Mouse (Mus musculus) splenic B cell, adult 2 months (primary cell): ENCODE data around the gene Ak4.
A peak's percentile ranks its signal among the peaks of the same experiment; 100 is the strongest.

Experiments used
- DNase-seq: peaks from one replicate; pipeline ENCODE4 v3.0.0-alpha.2; 2011; ENCODE audit warnings: low read depth, low spot score
- H3K27me3 ChIP-seq: 2 replicates; pipeline ENCODE4 v1.6.1; 2012; ENCODE audit warnings: mild to moderate bottlenecking, low read length, moderate library complexity, mixed read lengths; ENCODE audit not compliant: control insufficient read depth, poor library complexity, insufficient read depth, severe bottlenecking
- H3K36me3 ChIP-seq: 2 replicates; pipeline ENCODE4 v1.6.1; 2012; ENCODE audit warnings: mild to moderate bottlenecking, low read length, moderate library complexity, mixed read lengths; ENCODE audit not compliant: control insufficient read depth, poor library complexity, insufficient read depth, severe bottlenecking

Gene Ak4

GRCm38 (mm10) chr4:101460114-101460513, 41.0 kb downstream of the Ak4 start:
- H3K27me3 ChIP-seq, result no peaks in the 10 kb centered on the region
- no peaks in the 10 kb centered on the region for H3K36me3 ChIP-seq
- DNase-seq, result no peak

DNA sequence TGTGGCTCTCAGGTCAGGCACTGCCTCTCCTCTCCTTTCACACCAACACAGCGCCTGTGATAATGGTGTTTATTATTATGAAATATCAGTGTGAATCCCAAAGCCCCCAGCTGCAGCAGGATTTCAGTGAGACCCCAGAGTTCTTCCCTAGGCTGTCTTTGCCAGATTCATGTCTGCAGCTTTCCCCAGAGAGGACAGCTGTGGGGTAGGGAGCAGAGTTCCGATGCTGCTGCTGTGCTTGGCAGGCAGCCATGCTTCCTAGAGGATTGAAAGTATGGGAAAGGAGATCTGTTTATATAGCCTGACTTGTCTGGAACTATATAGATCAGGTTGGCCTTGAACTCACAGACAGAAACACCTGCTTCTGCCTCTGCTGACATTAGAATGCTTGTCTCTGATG, 43.0 kb downstream of the Ak4 start:
- no peak for DNase-seq
- H3K36me3 ChIP-seq, result no peaks in the 10 kb centered on the region
- H3K27me3 ChIP-seq, result no peaks in the 10 kb centered on the region

DNA sequence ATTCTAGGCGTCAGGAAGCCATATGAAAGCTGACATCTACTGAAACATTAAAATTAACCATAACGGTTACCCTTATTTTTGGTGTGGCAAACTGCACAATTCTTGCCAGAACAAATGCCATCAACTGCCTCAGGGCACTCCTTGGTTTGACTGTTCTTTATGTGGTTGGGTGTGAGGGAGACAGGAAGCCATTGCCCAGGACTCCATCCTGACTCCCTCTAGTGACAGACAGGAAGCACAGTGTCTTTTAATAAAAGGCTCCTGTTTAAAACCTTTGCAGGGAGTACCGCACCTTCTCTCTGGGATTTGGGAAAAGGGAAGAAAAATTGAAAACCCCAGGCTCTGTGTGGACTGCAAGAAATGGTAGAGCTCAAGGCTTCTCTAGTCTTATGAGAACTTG, 47.2 kb downstream of the Ak4 start:
- DNase-seq, result no peak
- Histone ChIP-seq H3K36me3 (no peaks in the 10 kb centered on the region), H3K27me3 (no peaks in the 10 kb centered on the region)

- H3K27me3 ChIP-seq, result no peaks in the 10 kb centered on the region
- no peaks in the 10 kb centered on the region for H3K36me3 ChIP-seq
- no peak for DNase-seq
These were observed 50.2 kb downstream of the Ak4 start for GRCm38 (mm10) chr4:101469242-101469641.

DNA sequence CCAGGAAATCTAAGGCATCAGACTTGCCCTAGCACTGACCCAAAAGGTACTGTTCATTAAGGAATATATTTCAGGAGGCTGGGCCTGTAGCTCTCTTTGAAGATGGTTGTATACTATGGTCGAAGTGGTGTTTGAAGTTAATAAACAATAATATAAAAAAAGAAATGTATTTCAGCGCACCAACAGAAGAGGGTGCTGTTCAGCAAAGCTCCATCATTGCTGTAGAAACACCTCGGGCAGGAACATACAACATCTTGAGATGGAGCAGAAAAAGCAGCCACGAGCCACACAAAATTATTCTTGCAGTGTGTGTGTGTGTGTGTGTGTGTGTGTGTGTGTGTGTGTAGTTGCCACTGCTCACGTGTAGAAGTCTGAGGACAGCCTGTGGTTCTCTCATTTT, 51.5 kb downstream of the Ak4 start:
- DNase-seq, result peak; percentile 19
- H3K27me3 ChIP-seq, result no peaks in the 10 kb centered on the region
- H3K36me3 ChIP-seq, result no peaks in the 10 kb centered on the region

GRCm38 (mm10) chr4:101472767-101473166, 53.7 kb downstream of the Ak4 start:
- Histone ChIP-seq H3K27me3 (no peaks in the 10 kb centered on the region), H3K36me3 (no peaks in the 10 kb centered on the region)
- no peak for DNase-seq

- no peaks in the 10 kb centered on the region for H3K36me3 ChIP-seq
- no peaks in the 10 kb centered on the region for H3K27me3 ChIP-seq
- DNase-seq, result no peak
These were observed 71.3 kb downstream of the Ak4 start for GRCm38 (mm10) chr4:101490320-101490917.

GRCm38 (mm10) chr4:101491704-101492103, 72.6 kb downstream of the Ak4 start:
- no peak for DNase-seq

DNA sequence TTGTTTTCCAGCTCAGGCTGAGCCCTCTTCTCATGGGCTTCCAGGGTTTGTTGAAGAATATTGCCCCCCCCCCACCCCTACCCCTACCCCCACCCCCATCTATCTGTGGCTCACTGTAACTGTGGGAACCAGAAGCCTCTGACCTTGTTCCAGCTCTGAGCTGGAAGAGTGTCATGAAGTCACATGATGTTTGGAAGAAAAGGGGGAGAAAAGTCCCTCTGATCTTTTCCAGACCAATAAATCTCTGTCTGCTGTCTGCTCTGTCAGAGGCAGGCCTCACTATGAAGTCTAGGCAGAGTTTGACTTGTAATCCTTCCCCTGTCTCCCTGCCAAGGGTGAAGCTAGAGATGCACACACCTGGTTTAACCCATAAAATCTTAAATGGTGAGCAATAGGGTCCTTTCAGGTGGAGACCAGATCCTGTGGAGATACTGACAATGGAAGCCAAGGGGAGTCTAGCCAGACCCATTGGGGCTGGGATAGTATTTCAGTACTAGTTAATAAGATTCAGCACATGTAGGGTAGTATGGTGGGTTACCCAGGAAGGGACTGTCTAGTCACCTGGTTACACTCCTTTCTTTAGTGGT, 74.6 kb downstream of the Ak4 start:
- Histone ChIP-seq H3K27me3 (peaks cover 3% of the 10 kb centered on the region; the same call in 1 of the 2 replicates), H3K36me3 (no peaks in the 10 kb centered on the region)
- DNase-seq, result no peak

More at GRCm38 (mm10) chr4:101491704-101492103, 72.6 kb downstream of the Ak4 start:
- Histone ChIP-seq H3K36me3 (no peaks in the 10 kb centered on the region), H3K27me3 (peaks cover 3% of the 10 kb centered on the region; the same call in 1 of the 2 replicates)

GRCm38 (mm10) chr4:101496188-101496533, 77.1 kb downstream of the Ak4 start:
- DNase-seq, result no peak
- no peaks in the 10 kb centered on the region for H3K36me3 ChIP-seq
- H3K27me3 ChIP-seq, result peaks cover 3% of the 10 kb centered on the region; the same call in 1 of the 2 replicates

DNA sequence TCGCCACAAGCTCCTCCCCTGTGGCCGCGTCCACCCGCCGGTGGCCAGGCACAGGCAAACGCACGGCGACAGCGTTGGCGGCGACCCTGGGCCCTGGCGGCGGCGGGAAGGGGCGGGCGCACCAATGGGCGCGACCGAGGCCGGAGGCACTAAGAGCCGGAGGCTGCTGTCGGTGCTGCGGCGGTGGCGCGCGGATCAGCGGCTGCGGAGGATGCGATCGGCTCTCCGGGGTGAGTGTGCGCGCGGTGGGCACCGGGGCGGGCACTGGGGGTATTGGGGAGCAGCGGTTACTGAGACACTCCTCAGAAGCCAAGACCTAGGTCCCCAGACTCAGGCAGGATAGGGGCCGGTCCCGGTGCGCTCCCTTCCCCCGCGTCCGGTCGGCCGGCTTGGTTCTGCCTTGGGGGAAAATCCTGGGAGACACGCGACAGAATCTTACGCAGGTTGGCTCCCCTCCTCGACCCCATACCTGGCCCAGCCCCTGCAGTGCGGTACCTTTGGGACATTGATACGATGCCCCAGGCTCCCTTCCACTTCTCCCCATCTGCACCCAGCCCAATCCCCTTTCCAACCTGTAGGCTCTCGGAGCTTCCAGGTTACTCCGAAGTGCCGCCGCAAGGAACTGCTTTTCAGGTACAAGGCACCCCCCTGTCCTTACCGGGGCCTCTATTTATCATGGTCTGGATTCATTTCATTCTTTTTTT, 77.6 kb downstream of the Ak4 start, which contains the start of gene Dnajc6:
TSS of gene Dnajc6 (plus strand) at position 115 of the 704 bp plus-strand sequence.
- Histone ChIP-seq H3K27me3 (peaks cover 3% of the 10 kb centered on the region; the same call in 1 of the 2 replicates), H3K36me3 (no peaks in the 10 kb centered on the region)
- DNase-seq, result no peak

DNA sequence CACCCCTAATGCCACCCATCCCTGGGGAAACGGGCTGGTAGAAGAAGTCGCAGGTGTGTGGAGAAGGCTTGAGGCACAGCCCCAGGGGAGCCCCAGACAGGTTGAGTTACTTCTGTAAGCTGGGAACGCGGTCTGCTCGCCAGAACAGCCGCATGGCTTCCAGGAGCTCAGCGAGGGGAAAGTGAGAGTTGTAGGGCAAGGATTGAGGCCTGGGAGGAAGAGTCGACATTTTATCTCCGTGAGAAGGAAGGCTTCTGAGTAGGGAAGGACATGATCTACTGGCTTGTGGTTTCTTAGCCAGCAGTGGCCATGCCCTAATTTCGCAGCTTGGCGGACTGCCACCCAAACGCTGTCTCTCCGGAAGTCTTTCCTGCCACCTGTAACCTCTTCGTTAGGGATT, 78.3 kb downstream of the Ak4 start:
- no peaks in the 10 kb centered on the region for H3K36me3 ChIP-seq
- DNase-seq, result no peak
- peaks cover 3% of the 10 kb centered on the region; the same call in 1 of the 2 replicates for H3K27me3 ChIP-seq

DNA sequence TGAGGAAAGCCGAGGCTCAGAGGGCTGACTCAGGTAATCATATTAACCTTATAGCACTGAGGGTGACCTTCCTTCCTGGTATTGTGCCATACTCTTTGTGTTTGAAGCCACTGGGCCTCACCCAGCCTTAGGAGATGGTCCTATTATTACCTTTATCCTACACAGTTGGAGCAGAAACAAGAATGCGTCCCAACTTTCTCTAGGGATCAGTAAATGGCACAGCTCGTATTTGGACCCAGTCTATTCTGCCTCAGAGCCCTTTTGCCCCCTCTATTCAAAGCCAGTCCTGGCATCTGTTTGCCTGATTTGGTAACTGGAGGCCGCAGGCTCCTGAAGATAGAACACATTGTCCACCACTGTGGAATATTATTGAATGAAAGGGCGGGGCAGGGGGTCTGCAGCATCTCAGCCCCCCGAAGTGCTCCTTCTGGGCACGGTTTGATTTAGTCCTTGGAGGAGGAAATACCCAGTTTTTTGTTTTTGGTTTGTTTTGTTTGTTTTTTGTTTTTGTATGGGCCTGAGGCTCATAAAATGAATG, 85.5 kb downstream of the Ak4 start:
- H3K27me3 ChIP-seq, result no peaks in the 10 kb centered on the region
- DNase-seq, result no peak
- no peaks in the 10 kb centered on the region for H3K36me3 ChIP-seq

GRCm38 (mm10) chr4:101505966-101506365, 86.9 kb downstream of the Ak4 start:
- Histone ChIP-seq H3K36me3 (no peaks in the 10 kb centered on the region), H3K27me3 (no peaks in the 10 kb centered on the region)
- DNase-seq, result no peak

- H3K27me3 ChIP-seq, result no peaks in the 10 kb centered on the region
- no peaks in the 10 kb centered on the region for H3K36me3 ChIP-seq
- no peak for DNase-seq
These were observed 87.3 kb downstream of the Ak4 start for GRCm38 (mm10) chr4:101506372-101506771.
